Mouse (Mus musculus): ENCODE data around the gene Casq2.

- no peak for TF ChIP-seq GATA1 (IDR thresholded peaks at IDR 0.05; ENCODE audit: low read length)
- TF ChIP-seq TAL1 (IDR thresholded peaks at IDR 0.05; ENCODE audit: low read length), result no peak
Measured at GRCm38 (mm10) chr3:102131627-102132324, 45.6 kb downstream of the Casq2 start.
